Mouse (Mus musculus): Measurements from ENCODE around the gene Baz2b.
"Not testable (repeated sequence)": the region's sequence is repeated elsewhere in the genome, so short reads cannot be mapped to it uniquely, and the experiment has no call there.

Gene Baz2b

DNA sequence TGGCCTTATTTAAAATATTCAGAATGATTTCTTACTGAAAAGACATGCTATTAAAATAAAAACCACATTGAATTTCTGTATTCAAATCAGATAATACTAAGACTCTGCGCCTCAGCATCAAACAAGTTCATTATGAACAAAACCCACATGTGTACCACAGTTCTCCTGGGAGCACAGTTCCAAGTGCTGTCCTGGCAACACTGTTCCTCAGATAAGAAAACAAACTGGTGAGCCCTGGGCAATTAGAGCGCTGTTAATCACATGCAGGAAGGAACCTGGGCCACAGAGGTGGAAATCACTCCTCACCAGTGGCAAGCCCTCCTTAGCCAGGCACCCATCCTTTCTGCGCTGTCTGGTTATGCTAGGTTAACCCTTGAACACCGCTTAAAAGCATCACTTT, 332.3 kb downstream of the Baz2b start:
- no peak for DNase-seq (ENCODE audit: low read depth, low spot score)

- no peak for DNase-seq (ENCODE audit: low read depth, low spot score)
Measured at GRCm38 (mm10) chr2:59876482-59876881, 333.2 kb downstream of the Baz2b start.

GRCm38 (mm10) chr2:59870526-59870925, 339.1 kb downstream of the Baz2b start:
- DNase-seq (ENCODE audit: low read depth, low spot score), result no peak

GRCm38 (mm10) chr2:59862618-59863017, 347.0 kb downstream of the Baz2b start:
- DNase-seq (ENCODE audit: low read depth, low spot score), result no peak

DNA sequence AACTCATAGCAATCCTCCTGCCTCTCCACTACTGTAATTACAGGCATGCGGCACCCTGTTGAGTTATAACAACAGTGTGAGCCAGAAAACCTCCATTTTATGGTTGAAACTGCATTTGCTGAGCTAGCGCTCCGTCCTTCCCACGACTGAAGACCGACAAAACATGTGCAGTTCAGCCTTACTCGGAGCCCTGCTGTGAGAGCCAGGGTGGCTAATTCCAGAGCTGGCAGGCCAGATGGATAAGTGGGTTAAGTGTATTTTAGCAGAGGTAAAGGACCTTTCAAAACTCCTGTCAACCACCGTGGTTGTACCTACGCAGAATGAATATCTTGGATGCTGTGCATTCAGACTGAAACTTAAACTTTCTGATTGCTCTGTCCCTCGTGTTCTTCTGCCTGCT, 355.3 kb downstream of the Baz2b start:
- DNase-seq (ENCODE audit: low read depth, low spot score), result no peak

DNA sequence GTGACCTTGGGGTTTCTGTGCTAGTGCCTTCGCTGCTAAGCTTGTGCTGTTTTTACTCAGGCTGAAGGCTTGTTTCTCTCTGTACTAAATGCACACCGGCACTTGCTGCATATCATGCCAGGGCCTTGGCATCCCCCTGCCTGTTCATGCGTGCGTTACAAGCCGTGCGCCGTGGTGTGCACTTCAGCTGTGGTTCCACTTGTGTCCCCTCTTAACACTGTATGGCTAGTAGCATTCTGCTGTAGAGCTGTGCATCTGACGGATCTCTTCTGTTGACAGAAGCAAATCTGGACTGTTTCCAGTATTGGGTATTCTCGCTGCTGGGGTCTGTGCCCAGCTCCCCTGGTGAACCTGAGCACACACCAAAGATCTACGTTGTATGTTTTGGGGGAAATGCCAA, 356.1 kb downstream of the Baz2b start:
- DNase-seq (ENCODE audit: low read depth, low spot score), result no peak

DNA sequence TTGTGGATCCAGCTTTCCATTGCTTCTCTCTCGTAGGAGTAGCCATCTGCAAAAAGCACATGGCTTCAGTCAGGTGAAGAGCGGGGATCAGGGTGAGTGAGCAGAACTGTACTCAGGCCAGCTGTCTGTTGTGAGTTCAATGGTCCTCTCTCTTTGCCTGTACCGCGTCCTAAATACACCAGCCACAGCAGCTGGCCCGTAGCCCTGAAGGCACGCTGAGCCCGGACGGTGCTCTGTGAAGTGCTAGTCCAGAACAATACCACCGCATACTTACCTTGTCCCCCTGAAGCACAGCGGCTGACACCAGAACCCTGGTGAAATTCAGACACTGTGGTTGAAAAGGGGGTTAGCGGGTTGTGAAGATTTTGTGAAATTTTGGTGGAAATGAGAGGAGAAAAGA, 356.7 kb downstream of the Baz2b start:
- no peak for DNase-seq (ENCODE audit: low read depth, low spot score)

DNA sequence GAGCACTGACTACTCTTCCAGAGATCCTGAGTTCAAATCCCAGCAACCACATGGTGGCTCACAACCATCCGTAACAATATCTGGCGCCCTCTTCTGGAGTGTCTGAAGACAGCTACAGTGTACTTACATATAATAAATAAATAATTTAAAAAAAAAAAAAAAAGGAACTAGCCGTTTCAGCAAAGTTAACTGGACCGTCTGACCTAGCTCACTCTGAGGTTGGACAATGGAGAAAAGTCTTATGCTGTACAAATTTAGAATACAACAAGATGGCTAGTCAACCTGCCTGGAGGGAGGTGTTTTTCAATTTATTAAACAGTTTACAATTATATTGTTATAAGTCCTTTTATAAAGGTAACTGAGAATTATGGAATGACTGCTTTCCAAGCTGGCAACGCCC, 357.8 kb downstream of the Baz2b start:
- DNase-seq (ENCODE audit: low read depth, low spot score), result not testable (repeated sequence)

Data from embryo, embryonic 11.5 days (tissue).